Mouse (Mus musculus) c-Kit-negative CD71-positive TER-119-positive erythroid progenitor cells, embryonic 14.5 days (primary cell): Measurements from ENCODE around the gene Cdkl1.

ENCODE experiments used
- DNase-seq: peaks from one replicate; pipeline ENCODE4 v3.0.0-alpha.2; 2013; ENCODE audit warnings: low read depth, low spot score

The Cdkl1 gene

DNA sequence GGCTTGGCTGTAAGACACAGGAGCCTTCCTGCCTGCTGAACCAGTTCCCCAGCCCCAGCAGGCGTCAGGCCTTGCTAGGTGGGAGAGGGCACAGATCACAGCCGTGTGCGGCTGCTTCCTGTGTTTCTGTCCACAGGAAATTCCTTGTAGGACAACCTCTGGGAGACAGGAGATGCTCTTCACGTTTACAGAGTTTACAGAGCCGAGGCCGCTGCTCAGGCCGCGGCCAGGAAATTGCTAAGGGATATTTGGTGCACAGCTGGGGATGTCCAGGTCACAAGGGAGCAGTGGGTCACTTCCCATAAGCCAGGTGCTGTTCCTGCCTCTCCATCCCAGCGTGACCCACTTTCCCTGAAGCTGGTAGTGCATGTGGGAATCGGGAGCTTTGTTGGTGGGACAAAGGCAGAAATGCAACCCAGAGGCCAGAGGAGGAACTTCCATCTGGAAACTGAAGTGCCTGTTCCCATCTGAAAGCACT, 39.2 kb downstream of the Cdkl1 start:
- DNase-seq: no peak

DNA sequence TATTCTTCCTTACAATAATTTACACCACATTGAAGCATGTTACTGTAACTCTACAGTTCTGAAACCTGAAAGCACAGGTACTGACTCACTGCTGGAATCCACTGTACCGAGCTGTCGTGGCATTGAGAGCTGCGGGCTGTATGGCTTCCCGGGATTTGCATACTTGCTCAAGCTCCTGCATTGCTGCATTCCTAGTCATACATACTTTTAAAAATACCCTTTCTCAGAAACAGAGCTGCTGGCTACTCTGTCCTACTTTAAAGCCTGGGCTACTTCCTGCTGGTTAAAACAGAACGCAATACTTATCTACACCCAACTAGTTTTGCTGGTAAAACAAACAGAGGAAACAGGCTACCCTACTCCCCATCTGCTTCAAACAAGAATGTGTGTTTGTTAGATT, 46.9 kb downstream of the Cdkl1 start:
- DNase-seq: no peak

GRCm38 (mm10) chr12:69741965-69742364, 49.1 kb downstream of the Cdkl1 start:
- DNase-seq: no peak

DNA sequence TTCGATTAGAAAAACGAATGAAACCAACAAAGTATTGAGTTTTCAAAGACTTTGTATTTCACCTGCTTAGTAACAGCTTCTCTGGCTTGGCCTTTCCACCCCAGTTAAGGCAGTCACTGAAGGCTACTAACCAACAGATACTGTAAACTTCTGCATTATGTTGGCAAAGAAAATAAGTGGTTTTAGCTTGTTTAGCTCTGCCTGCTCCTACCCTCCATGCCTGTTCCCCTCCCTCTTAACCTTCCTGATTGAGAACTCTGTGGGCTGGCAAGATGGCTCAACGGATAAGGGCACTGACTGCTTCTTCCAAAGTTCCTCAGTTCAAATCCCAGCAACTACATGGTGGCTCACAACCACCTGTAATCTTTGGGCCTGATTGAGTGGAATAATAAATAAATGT, 57.1 kb downstream of the Cdkl1 start:
- no peak for DNase-seq

DNA sequence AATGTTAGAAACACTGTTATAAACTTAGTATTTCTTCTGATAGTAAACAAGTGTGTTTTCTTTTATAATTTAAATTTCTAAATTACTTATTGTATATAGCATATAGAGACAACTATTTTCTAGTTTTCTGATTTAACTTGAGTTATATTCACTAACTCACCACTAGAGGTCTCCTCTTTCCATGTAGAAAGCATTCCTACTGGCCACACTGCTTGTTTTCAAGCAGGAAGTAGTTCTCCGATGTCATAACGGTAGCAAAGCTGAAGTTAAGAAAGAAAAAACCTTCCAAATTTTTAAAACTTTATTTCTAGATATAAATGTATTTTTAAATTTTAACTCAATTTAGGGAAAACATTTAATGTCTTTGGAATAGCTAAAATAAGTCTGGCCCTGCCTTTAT, 57.5 kb downstream of the Cdkl1 start:
- DNase-seq: peak; percentile 49

DNA sequence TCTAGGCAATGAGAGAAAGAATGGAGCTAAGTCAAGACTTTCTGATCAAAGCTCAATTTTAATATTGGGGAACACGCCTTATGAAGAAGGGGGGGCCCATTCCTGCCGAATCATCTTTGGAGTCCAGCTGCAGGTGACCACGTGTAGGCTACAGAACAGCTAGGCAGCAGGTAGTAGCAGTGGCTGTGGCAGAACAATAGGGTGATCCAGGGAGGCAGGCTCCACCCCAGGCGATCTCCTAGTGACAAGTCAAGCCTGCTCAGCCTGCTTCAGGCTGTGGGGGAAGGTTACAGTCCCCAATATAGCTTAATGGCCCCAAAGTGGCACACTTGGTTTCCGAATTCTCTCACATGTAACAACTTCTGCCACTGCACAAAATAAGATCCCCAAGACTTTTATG, 58.8 kb downstream of the Cdkl1 start:
- DNase-seq: no peak

DNA sequence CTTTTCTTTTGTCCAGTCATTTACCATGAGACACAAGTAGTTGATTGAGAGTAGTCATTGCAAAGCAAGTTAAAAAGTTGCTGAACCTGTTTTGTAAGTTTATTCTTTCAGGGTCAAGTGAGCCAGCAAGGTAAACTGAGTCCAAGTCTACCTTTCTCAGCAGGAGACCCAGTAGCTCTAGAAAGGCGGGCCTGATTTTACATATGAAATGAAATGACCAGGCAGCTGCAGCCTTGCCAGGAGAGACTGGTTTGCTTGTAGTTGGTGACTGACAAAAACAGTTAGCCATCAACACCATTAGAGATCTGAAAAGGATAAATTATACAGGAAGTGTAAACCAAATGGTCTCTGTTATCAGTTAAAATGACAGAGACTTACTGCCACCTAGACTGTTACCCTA, 60.8 kb downstream of the Cdkl1 start:
- no peak for DNase-seq

DNA sequence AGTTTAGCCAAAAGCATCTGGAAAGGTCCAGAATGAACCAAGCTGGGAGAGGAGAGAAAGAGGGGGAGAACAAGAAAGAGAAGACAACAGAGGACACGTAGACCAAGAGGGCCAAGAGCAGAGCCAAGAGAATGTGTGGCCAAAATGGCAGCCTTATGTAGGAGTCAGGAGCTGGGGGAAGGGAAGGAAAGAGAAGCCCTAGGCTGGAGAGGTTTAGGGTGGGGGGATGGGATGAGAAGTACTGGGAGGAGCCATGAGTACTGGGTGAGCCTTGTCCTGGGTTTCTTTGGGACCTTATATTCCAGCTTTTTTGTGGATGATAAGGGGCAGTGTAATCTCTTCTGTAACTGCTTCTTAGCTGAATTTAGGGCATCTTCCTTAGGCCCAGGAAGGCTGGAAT, 61.8 kb downstream of the Cdkl1 start:
- DNase-seq: no peak

- peak; percentile 96 for DNase-seq
Measured at GRCm38 (mm10) chr12:69724711-69725460, 66.2 kb downstream of the Cdkl1 start, which contains the start of the genes L2hgdh and Atp5s. L2hgdh (minus strand) TSS chr12:69724873. Atp5s (plus strand) TSS chr12:69724950.

DNA sequence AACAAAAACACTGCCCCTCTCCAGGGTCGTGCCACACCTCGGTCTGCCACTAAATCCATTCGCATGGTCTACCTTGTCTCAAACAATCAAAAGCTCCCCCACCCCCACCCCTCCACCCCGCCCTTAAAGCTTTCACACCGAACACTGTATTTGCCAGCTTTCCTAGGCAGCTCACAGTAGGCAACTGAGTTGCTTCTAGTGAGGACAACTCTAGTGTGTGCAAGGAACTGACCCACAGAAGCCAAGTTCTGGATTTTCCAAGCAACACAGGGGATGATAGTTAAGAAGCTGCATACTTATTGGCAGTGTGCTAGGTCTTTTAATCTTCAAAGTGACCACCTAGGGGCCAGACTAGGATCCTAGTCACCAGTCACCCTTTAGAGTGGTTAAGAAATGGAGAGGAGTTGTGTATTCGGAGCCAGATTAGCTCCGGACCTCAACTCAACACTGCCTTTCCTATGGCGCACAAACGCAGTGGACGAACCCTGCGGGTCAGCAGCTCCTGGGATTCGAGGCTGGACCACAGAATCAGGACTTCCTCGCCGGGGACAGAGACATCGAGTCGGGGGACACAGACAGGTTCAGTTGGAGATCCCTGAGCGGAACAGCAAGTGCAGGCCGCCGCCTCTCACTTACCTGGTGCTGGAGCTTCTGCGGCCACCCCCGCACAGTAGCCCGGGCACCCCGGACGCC, 66.9 kb downstream of the Cdkl1 start:
- no peak for DNase-seq

DNA sequence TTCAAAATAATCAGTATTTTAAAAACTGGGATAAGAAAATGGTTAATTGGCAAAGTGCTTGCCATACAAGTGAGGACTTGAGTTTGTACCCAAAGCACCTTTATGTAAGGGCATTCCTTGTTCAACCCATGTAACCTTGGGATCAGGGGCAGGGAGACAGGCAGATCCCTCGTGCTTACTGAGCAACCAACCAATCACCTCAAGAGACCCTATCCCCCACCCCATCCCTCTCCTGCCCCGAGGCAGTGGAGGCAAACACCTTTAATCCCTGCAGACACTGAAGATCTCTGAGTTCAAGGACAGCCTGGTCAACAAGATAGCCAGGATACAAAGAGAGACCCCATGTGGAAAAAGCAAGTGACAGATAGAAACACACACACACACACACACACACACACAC, 67.7 kb downstream of the Cdkl1 start:
- DNase-seq: no peak

DNA sequence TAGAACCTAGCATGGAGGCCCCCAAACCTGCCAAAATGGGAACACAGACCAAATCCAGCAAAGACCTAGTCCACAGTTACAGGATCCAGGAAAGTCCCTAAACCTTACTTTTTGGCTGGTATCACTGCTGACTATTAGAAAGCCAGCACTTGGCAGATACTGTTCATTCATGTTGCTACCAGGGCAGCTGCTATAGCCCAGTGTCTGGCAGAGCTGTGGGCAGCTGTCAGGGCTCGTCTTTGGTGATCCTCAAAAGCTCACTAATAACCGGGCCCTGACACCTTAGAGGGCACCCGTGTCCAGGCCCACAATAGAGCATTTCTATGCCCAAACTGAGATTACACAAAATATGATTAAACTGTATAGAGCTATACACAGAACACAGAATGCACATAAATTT, 68.2 kb downstream of the Cdkl1 start:
- no peak for DNase-seq

DNA sequence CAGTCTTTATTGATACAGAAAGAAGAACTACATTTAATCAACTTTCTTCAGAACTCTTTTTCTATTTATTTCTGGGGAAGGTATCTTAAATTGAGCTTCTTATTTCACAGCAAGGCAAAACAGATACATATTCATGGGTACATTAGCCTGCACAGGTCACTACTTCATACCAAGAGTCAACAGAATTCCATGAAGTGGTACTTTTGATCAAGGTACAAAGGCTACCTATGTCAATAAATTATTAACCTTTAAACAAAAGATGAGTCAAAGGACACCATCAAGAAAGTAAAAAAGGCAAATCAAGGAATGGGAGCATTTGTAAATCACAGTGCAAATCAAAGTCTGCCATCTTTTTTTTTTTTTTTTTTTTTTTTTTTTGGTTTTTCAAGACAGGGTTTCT, 77.4 kb downstream of the Cdkl1 start:
- DNase-seq: no peak

DNA sequence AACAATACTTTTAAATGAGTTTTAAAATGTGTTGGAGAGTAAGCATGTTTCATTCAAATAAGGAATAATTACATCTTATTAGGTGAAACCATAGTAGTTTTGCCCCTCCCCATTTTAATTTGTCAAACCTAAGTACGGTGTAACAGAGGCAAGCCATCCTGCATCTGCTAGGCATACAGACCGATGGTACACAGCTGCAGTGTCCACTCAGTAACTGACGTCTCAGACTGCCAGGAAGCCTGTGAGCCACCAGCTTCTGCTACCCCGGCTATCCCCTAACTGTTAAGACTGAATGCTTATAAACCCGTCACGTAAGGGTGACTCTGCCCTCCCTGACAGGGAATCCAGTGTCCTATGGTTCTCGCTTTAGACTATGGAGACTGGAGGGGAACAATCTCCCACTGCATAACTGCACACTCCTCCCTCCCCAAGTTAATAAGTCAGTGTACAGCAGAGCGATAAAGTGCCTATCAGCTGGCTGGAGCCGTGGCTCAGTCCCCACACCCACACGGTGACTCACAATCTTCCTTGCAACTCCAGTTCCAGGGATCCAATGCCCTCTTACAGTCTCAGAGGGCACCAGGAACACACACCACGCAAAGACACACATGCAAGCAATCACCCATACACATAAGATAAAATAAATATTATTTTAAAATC, 86.1 kb downstream of the Cdkl1 start:
- no peak for DNase-seq

DNA sequence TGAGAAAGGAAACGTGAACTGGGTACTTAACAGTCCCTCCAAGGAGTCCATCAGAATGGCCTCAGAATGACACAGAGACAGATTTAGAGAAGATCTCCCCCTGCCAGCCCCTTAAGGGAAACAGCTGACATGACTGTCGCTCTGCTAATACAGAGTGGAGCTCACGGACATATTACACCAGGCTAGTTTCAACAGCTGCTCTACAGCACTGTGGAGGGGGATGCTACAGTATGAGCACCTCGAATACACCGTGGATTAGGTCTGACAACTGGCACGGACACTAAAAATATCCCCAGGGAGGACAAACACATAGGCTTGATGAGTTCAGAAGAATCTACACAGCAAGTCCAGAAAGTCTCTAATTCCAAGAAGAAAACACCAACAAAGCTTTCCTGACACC, 92.7 kb downstream of the Cdkl1 start:
- no peak for DNase-seq
